Mouse (Mus musculus): ENCODE data around the gene Lrrc4b. TPM values are rescaled to one million over a fixed set of nuclear protein-coding genes. Genes with fewer than 3 reads are reported as not detected.

Lrrc4b gene
- total RNA-seq, 2 experiments from 2014 or later = 27.9 to 32.7 TPM

GRCm38 (mm10) chr7:44434089-44434488 is 5.3 kb downstream of the Lrrc4b start:
- no peak for DNase-seq (ENCODE audit: low spot score)
- intact Hi-C loops (cut with DNase I) = no loop called here

- intact Hi-C loops (cut with DNase I) = no loop called here
- DNase-seq (ENCODE audit: low spot score) = no peak
Observed at GRCm38 (mm10) chr7:44435796-44436195, 7.0 kb downstream of the Lrrc4b start.

DNA sequence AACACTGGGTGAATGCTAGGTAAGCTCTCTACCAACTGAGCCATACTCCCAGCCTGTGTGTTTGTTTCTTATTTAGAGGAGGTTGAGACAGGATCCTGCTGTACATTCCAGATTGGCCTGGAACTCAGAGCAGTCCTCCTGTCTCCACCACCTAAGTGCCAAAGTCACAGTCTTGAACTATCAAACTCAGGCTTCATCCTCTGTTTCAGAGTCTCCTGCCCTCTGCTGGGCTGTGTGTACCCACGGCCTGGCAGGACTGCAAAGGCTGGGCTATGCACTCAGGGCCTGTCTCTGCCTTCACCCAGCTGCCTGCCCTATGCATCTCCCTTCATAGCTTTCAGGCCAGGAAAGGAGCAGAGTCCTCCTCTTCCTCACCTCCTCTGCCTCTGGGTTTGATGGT is 7.4 kb downstream of the Lrrc4b start:
- DNase-seq (ENCODE audit: low spot score) = no peak
- intact Hi-C loops (cut with DNase I) = no loop called here

DNA sequence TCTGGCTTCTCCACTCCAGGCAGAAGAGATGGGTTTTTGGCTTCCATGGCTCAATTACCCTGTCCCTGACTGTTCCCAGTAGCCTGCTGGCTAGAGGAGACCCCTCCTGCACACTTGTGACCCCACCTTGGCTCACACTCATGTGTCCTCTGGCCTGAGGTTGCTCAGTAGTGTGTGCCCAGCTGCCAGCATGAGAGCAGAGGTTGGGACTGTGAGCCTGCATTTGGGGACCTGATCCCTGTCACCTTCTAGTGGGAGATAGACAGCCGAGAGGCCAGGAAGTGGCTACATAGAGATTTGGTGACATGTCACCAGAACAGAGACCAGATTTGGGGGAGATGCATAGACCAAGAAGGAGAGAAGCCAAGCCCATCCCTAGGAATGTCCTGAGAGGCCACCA is 8.4 kb downstream of the Lrrc4b start:
- intact Hi-C loops (cut with DNase I) = no loop called here
- no peak for DNase-seq (ENCODE audit: low spot score)

DNA sequence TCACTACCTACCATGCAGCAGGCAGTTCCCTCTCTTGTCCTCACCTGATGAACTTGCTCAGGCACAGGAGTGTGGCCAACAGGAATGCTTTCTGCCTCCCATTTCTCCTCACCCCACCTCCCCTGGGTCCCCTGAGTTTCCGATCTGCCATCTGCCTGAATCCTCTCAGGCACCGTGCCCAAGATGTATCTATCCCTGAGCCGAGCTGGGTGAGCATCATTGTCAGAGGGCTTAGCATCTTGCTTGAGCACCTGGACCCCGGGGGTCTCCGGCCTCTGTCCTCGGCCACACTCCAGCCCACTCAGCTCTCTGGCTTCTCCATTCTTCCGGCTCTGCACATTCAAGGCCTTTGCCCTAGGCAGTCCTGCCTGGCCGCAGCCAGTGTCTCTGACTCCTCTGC is 9.1 kb downstream of the Lrrc4b start:
- intact Hi-C loops (cut with DNase I) = no loop called here
- no peak for DNase-seq (ENCODE audit: low spot score)

DNA sequence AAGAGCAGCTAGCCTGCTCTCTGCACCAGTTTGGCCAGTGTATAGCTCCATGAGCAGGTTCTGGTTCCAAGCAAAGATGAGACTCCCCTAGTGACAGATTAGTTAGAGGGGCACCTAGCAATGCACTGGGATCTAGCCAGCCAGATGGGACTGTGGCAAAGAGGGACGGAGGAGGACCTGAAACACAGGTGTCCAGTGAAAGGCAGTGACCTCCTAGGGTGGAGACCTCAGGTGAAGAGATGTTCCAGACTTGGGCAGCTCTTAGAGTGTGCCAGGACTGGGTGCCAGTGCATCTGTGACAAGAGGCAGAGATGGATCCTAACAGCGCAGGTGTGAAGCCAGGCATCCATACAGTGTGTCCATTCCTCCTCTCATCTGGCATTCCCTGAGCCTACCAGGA is 10.9 kb downstream of the Lrrc4b start:
- intact Hi-C loops (cut with DNase I) = no loop called here
- no peak for DNase-seq (ENCODE audit: low spot score)

GRCm38 (mm10) chr7:44440479-44440878 is 11.7 kb downstream of the Lrrc4b start:
- no peak for DNase-seq (ENCODE audit: low spot score)
- intact Hi-C loops (cut with DNase I) = no loop called here

- no peak for DNase-seq (ENCODE audit: low spot score)
Observed at GRCm38 (mm10) chr7:44441180-44441579, 12.4 kb downstream of the Lrrc4b start.

GRCm38 (mm10) chr7:44441648-44442109 is 12.9 kb downstream of the Lrrc4b start:
- DNase-seq (ENCODE audit: low spot score) = no peak
- intact Hi-C loops (cut with DNase I) = no loop called here

More at GRCm38 (mm10) chr7:44441180-44441579, 12.4 kb downstream of the Lrrc4b start:
- intact Hi-C loops (cut with DNase I) = no loop called here

DNA sequence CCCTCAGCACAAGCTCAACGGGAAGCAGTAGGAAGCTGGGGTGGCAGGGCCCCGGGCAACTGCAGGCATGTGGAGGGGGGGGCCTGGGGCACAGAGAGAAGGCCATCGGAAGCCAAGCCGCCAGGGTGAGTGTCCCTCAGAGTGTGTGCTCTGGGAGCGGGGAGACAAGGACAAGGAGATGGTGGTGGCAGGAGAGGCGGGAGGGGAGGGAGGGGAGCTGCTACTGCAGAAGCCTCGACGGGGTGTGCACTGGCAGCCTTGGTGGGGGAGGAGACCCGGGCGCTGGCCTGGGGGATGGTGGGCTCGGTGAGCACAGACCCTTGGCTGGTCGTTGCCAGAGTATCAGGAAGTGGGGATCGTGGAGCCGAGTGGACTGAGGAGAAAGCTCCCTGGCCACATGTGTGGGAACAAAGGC is 13.6 kb downstream of the Lrrc4b start:
- intact Hi-C loops (cut with DNase I) = no loop called here
- no peak for DNase-seq (ENCODE audit: low spot score)

DNA sequence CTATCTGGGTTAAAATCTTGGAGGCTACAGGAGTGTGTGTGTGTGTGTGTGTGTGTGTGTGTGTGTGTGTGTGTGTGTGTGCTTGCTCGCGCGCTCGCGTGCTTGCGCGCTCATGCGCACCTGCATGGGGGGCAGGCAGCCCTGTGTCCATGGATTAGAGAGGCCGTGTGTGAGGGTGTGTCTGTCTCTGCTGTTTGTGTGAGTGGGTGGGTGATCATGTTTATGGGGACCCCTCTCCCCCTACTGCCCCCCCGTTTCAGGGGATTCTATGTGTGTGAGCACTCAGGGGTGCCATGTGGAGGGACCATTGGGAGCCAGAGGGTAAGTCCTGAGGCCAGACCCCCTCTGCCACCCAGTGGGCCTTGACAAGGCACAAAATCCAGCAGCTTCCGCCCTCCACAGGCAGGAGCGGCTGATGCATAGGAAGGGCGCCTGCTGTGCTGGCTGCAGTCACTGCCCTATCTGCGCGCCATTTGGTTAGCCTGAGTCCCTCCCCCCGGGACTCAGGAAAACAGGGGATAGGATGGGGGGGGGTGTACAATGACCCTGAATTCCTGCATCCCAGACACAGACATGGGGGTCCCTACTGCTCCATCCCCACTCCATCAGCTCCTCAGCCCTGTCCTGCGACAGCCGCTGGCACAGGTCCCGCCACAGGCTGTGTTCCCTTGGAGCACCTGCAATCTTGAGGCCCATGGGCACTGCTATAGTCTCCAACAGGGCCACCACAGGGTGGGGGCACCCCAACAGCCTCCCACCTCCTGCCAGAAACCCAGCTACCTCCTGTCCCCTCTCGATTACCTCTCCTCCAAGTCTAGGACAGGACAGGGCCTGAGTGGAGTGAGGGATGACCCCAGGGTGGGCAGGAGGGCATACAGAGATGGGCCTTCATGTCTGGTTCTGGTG is 14.7 kb downstream of the Lrrc4b start:
- DNase-seq (ENCODE audit: low spot score) = no peak
- intact Hi-C loops (cut with DNase I) = no loop called here

DNA sequence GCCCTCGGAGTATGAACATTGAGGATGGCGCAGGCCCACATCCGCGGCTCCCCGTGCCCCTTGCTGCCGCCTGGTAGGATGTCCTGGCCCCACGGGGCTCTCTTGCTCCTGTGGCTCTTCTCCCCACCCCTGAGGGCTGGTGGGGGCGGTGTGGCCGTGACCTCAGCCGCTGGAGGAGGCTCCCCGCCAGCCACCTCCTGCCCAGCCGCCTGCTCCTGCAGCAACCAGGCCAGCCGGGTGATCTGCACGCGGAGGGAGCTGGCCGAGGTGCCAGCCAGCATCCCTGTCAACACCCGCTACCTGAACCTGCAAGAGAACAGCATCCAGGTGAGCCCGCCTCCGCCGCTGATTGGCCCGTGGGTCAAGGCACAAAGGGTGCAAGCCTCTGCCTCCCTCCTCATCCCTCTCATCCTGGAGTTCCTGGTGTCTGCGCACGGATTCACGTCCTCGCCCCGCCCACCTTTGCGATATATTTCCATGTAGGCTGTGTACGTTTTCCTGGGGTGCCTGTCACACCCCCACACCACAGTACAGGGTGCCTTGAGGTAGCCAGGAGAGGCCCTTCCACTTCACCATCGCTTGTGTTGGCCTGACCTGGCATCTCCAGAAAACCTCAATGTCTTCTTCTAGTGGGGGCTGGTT is 16.2 kb downstream of the Lrrc4b start:
- intact Hi-C loops (cut with DNase I) = no loop called here
- DNase-seq (ENCODE audit: low spot score) = no peak

- no peak for DNase-seq (ENCODE audit: low spot score)
- intact Hi-C loops (cut with DNase I) = no loop called here
Observed at GRCm38 (mm10) chr7:44445528-44445923, 16.7 kb downstream of the Lrrc4b start.

- intact Hi-C loops (cut with DNase I) = loop anchor here (2.0 kb wide), 1 partner anchor 33 kb away; no protein-coding TSS in a partner anchor
- DNase-seq (ENCODE audit: low spot score) = no peak
Observed at GRCm38 (mm10) chr7:44446070-44446855, 17.4 kb downstream of the Lrrc4b start.

DNA sequence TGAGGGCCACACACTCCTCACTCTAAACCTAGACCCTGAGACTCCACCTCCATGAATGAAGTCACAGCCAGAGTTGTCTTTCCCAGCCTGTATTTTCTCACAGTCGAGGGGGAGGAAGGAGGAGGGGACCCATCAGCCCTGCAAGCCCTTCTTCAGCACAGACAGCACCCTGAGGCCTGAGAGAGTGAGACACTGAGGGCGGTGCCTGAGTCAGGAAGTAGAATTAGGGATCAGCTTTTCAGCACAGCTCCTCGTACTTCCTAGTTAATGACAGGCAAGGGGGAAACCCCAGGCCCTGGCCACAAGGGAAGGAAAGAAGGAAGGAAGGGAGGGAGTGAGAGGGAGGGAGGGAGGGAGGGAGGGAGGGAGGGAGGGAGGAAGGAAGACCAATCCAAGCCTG is 24.4 kb downstream of the Lrrc4b start:
- no peak for DNase-seq (ENCODE audit: low spot score)
- intact Hi-C loops (cut with DNase I) = no loop called here

- intact Hi-C loops (cut with DNase I) = no loop called here
Observed at GRCm38 (mm10) chr7:44456302-44456701, 27.5 kb downstream of the Lrrc4b start.

GRCm38 (mm10) chr7:44460067-44460466 is 31.2 kb downstream of the Lrrc4b start:
- intact Hi-C loops (cut with DNase I) = no loop called here
- DNase-seq (ENCODE audit: low spot score) = no peak

More at GRCm38 (mm10) chr7:44456302-44456701, 27.5 kb downstream of the Lrrc4b start:
- no peak for DNase-seq (ENCODE audit: low spot score)

GRCm38 (mm10) chr7:44460767-44461502 is 32.1 kb downstream of the Lrrc4b start:
- intact Hi-C loops (cut with DNase I) = no loop called here
- no peak for DNase-seq (ENCODE audit: low spot score)

- intact Hi-C loops (cut with DNase I) = no loop called here
- no peak for DNase-seq (ENCODE audit: low spot score)
Observed at GRCm38 (mm10) chr7:44461503-44462217, 32.8 kb downstream of the Lrrc4b start.

All from heart, postnatal 25 days (tissue).